Mouse (Mus musculus) left cerebral cortex, postnatal 14 days (tissue): Measurements from ENCODE around the gene Ttll8. TPM values are rescaled to one million over a fixed set of nuclear protein-coding genes. Genes with fewer than 3 reads are reported as not detected.

ENCODE experiments used
- DNase-seq, 2 experiments: peaks; one replicate each; pipeline ENCODE4 v3.0.0; 2021 to 2022; ENCODE audit warnings: low spot score in 2 of 2, mixed read lengths in 1 of 2
- intact Hi-C: fragments of 180-260 bp; cut with DNase I; formaldehyde crosslinking; loops from one replicate; pipeline ENCODE4 v1.15.1; 2025
- long read RNA-seq, 2 experiments: library from polyadenylated mRNA; stranded (forward); transcript quantifications; one replicate each; pipeline ENCODE4 v2.0.0; 2021
- total RNA-seq, 2 experiments: library from RNA; stranded (reverse); gene quantifications; 2 replicates each; pipeline ENCODE4 v1.2.3; 2021

Gene Ttll8
- total RNA-seq: 1 to 10 TPM in 1 of 2 experiments, under 1 TPM in 1; 0.81 to 1.7 TPM
- long read RNA-seq, experiment 1: 0 reads
- long read RNA-seq, experiment 2: 0 reads

GRCm38 (mm10) chr15:88954368-88955072 lies at the start of gene Ttll8:
Gene Ttll8, minus strand, starts transcription at chr15:88954418.
- DNase-seq: no peak
- intact Hi-C loops: no loop called here

- no peak for DNase-seq
- intact Hi-C loops: no loop called here
Measured at GRCm38 (mm10) chr15:89001245-89001644, 47.0 kb upstream of the Ttll8 start.

GRCm38 (mm10) chr15:89000367-89000766 lies 46.1 kb upstream of the Ttll8 start:
- DNase-seq: no peak
- intact Hi-C loops: no loop called here

- intact Hi-C loops: loop anchor here (5.0 kb wide), 1 partner anchor 63 kb away; no protein-coding TSS in a partner anchor
- DNase-seq: no peak
Measured at GRCm38 (mm10) chr15:88999124-88999523, 44.9 kb upstream of the Ttll8 start.

- intact Hi-C loops: loop anchor here (5.0 kb wide), 1 partner anchor 64 kb away; no protein-coding TSS in a partner anchor
- DNase-seq: peak; percentile 24 to 43
Measured at GRCm38 (mm10) chr15:88998636-88999035, 44.4 kb upstream of the Ttll8 start.

GRCm38 (mm10) chr15:88989236-88989635 lies 35.0 kb upstream of the Ttll8 start:
- DNase-seq: no peak
- intact Hi-C loops: no loop called here

GRCm38 (mm10) chr15:88982534-88983079 lies 28.4 kb upstream of the Ttll8 start, which contains the start of gene Mov10l1:
Gene Mov10l1, plus strand, starts transcription at chr15:88982909.
- DNase-seq: no peak
- intact Hi-C loops: no loop called here

- intact Hi-C loops: no loop called here
- DNase-seq: no peak
Measured at GRCm38 (mm10) chr15:88979138-88979446, 24.9 kb upstream of the Ttll8 start.

- peak; percentile 23 to 41 for DNase-seq
- intact Hi-C loops: no loop called here
Measured at GRCm38 (mm10) chr15:88978281-88979137, 24.3 kb upstream of the Ttll8 start, which contains the start of gene Mlc1. Gene Mlc1, minus strand, starts transcription at chr15:88979007.

GRCm38 (mm10) chr15:88972300-88972699 lies 18.1 kb upstream of the Ttll8 start:
- intact Hi-C loops: no loop called here
- no peak for DNase-seq

- intact Hi-C loops: no loop called here
- DNase-seq: no peak
Measured at GRCm38 (mm10) chr15:88964070-88964578, 9.9 kb upstream of the Ttll8 start.

- no peak for DNase-seq
- intact Hi-C loops: no loop called here
Measured at GRCm38 (mm10) chr15:88957522-88957921, 3.3 kb upstream of the Ttll8 start.

GRCm38 (mm10) chr15:88955342-88955741 lies 1.1 kb upstream of the Ttll8 start:
- no peak for DNase-seq
- intact Hi-C loops: no loop called here

GRCm38 (mm10) chr15:88951246-88951645 lies 3.0 kb downstream of the Ttll8 start:
- no peak for DNase-seq
- intact Hi-C loops: no loop called here

GRCm38 (mm10) chr15:88946851-88947250 lies 7.4 kb downstream of the Ttll8 start:
- intact Hi-C loops: no loop called here

GRCm38 (mm10) chr15:88943896-88944551 lies 10.2 kb downstream of the Ttll8 start:
- intact Hi-C loops: no loop called here
- DNase-seq: peak; percentile 32 to 65

More at GRCm38 (mm10) chr15:88946851-88947250, 7.4 kb downstream of the Ttll8 start:
- DNase-seq: no peak

- DNase-seq: no peak
- intact Hi-C loops: no loop called here
Measured at GRCm38 (mm10) chr15:88942783-88943182, 11.4 kb downstream of the Ttll8 start.

GRCm38 (mm10) chr15:88937291-88937650 lies 16.9 kb downstream of the Ttll8 start:
- intact Hi-C loops: no loop called here
- DNase-seq: no peak

GRCm38 (mm10) chr15:88936619-88937290 lies 17.5 kb downstream of the Ttll8 start:
- DNase-seq: no peak
- intact Hi-C loops: no loop called here
